Mouse (Mus musculus): ENCODE measurements around the gene Slc22a5. TPM values are rescaled to one million over a fixed set of nuclear protein-coding genes. Genes with fewer than 3 reads are reported as not detected.
"Not testable (repeated sequence)": the region's sequence is repeated elsewhere in the genome, so short reads cannot be mapped to it uniquely, and the experiment has no call there.

The Slc22a5 gene
- polyA plus RNA-seq (2014; fragmentation: Nextera tagmentation; extraction: Ambion mirVana): 9.0 and 10.2 TPM in 2 replicates

GRCm38 (mm10) chr11:53891505-53892451, at the start of gene Slc22a5:
Gene Slc22a5 (minus strand): TSS chr11:53891660.
- peak within 1 kb of the TSS; percentile 61 for H3K4me3 ChIP-seq (ENCODE audit: low read depth, low read length)
- H3K4me2 ChIP-seq (ENCODE audit: low read depth, low read length): peak within 1 kb of the TSS; percentile 88
- peak within 1 kb of the TSS; percentile 76 for H3K27ac ChIP-seq (replicated peaks; ENCODE audit: low read depth, low read length)
- H3K4me1 ChIP-seq (ENCODE audit: control insufficient read depth, insufficient read depth, low read length): peaks cover 11% of the 10 kb centered on the region; the same call in 1 of the 2 replicates
- H3K36me3 ChIP-seq (ENCODE audit: control insufficient read depth, insufficient read depth, low read length): no peaks in the 10 kb centered on the region
- 6% methylated on average over 36 of the region's 63 CpGs for WGBS
- H3K9me3 ChIP-seq (ENCODE audit: control insufficient read depth, low read length): no peaks in the 10 kb centered on the region
- no peaks in the 10 kb centered on the region for H3K27me3 ChIP-seq (replicated peaks; ENCODE audit: control insufficient read depth, insufficient read depth, low read length)
- ATAC-seq (ENCODE audit: low read depth): peak; percentile 98
- peak; percentile 99 for DNase-seq (ENCODE audit: low spot score)
- peak within 1 kb of the TSS; percentile 76 for H3K9ac ChIP-seq (ENCODE audit: low read depth, low read length)

- WGBS: 80% methylated on average over 3 of the region's 4 CpGs
- not testable (repeated sequence) for H3K4me2 ChIP-seq (ENCODE audit: low read depth, low read length); H3K9me3 ChIP-seq (ENCODE audit: control insufficient read depth, low read length); H3K4me1 ChIP-seq (ENCODE audit: control insufficient read depth, insufficient read depth, low read length); ATAC-seq (ENCODE audit: low read depth); H3K4me3 ChIP-seq (ENCODE audit: low read depth, low read length); H3K9ac ChIP-seq (ENCODE audit: low read depth, low read length); H3K27me3 ChIP-seq (replicated peaks; ENCODE audit: control insufficient read depth, insufficient read depth, low read length); H3K36me3 ChIP-seq (ENCODE audit: control insufficient read depth, insufficient read depth, low read length); H3K27ac ChIP-seq (replicated peaks; ENCODE audit: low read depth, low read length); DNase-seq (ENCODE audit: low spot score)
These were observed 40.5 kb upstream of the Slc22a5 start for GRCm38 (mm10) chr11:53931944-53932318.

- WGBS: 30% methylated on average over 17 of the region's 17 CpGs
- no peaks in the 10 kb centered on the region for H3K9me3 ChIP-seq (ENCODE audit: control insufficient read depth, low read length)
- no peak overlapping the region for H3K4me2 ChIP-seq (ENCODE audit: low read depth, low read length)
- peak; percentile 63 for DNase-seq (ENCODE audit: low spot score)
- no peaks in the 10 kb centered on the region for H3K36me3 ChIP-seq (ENCODE audit: control insufficient read depth, insufficient read depth, low read length)
- H3K27ac ChIP-seq (replicated peaks; ENCODE audit: low read depth, low read length): no peak overlapping the region
- no peak overlapping the region for H3K4me3 ChIP-seq (ENCODE audit: low read depth, low read length)
- H3K9ac ChIP-seq (ENCODE audit: low read depth, low read length): no peak overlapping the region
- no peak for ATAC-seq (ENCODE audit: low read depth)
- no peaks in the 10 kb centered on the region for H3K4me1 ChIP-seq (ENCODE audit: control insufficient read depth, insufficient read depth, low read length)
- H3K27me3 ChIP-seq (replicated peaks; ENCODE audit: control insufficient read depth, insufficient read depth, low read length): no peaks in the 10 kb centered on the region
These were observed 39.9 kb upstream of the Slc22a5 start for GRCm38 (mm10) chr11:53931091-53931943.

- WGBS: 72% methylated on average over 3 of the region's 3 CpGs
- DNase-seq (ENCODE audit: low spot score) (no peak), ATAC-seq (ENCODE audit: low read depth) (no peak)
- H3K4me2 ChIP-seq (ENCODE audit: low read depth, low read length): no peak overlapping the region
- no peaks in the 10 kb centered on the region for H3K9me3 ChIP-seq (ENCODE audit: control insufficient read depth, low read length)
- H3K27me3 ChIP-seq (replicated peaks; ENCODE audit: control insufficient read depth, insufficient read depth, low read length): no peaks in the 10 kb centered on the region
- H3K9ac ChIP-seq (ENCODE audit: low read depth, low read length): no peak overlapping the region
- H3K4me1 ChIP-seq (ENCODE audit: control insufficient read depth, insufficient read depth, low read length): no peaks in the 10 kb centered on the region
- no peak overlapping the region for H3K4me3 ChIP-seq (ENCODE audit: low read depth, low read length)
- H3K36me3 ChIP-seq (ENCODE audit: control insufficient read depth, insufficient read depth, low read length): no peaks in the 10 kb centered on the region
- no peak overlapping the region for H3K27ac ChIP-seq (replicated peaks; ENCODE audit: low read depth, low read length)
These were observed 38.3 kb upstream of the Slc22a5 start for GRCm38 (mm10) chr11:53929741-53930140.

- no peaks in the 10 kb centered on the region for H3K27me3 ChIP-seq (replicated peaks; ENCODE audit: control insufficient read depth, insufficient read depth, low read length)
- H3K4me3 ChIP-seq (ENCODE audit: low read depth, low read length): no peak overlapping the region
- no peaks in the 10 kb centered on the region for H3K36me3 ChIP-seq (ENCODE audit: control insufficient read depth, insufficient read depth, low read length)
- ATAC-seq (ENCODE audit: low read depth) (no peak), DNase-seq (ENCODE audit: low spot score) (peak; percentile 16)
- H3K27ac ChIP-seq (replicated peaks; ENCODE audit: low read depth, low read length): no peak overlapping the region
- no peak overlapping the region for H3K4me2 ChIP-seq (ENCODE audit: low read depth, low read length)
- 59% methylated on average over 3 of the region's 3 CpGs for WGBS
- H3K9ac ChIP-seq (ENCODE audit: low read depth, low read length): no peak overlapping the region
- H3K9me3 ChIP-seq (ENCODE audit: control insufficient read depth, low read length): no peaks in the 10 kb centered on the region
- no peaks in the 10 kb centered on the region for H3K4me1 ChIP-seq (ENCODE audit: control insufficient read depth, insufficient read depth, low read length)
These were observed 37.1 kb upstream of the Slc22a5 start for GRCm38 (mm10) chr11:53928585-53928984.

DNA sequence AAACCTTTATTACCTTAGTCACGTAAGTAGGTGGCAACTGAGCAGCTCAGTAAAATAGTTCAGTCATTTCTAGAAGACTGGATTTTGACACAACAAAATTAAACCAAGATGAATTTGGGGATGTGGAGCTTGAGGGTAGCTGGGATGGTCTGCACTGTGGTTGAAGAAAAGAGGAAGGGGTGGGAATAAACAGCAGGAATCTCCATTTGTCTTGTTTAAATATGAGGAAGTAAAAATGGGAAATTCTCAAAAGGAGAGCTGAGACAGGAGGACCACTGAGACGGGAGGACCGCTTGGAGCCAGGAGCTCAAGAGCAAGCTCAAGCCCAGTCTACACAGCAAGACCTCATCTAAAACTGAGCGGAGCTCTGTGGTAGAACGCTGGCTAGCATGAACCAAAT, 34.8 kb upstream of the Slc22a5 start:
- ATAC-seq (ENCODE audit: low read depth) (no peak), DNase-seq (ENCODE audit: low spot score) (no peak)
- no peak overlapping the region for H3K27ac ChIP-seq (replicated peaks; ENCODE audit: low read depth, low read length)
- no peaks in the 10 kb centered on the region for H3K9me3 ChIP-seq (ENCODE audit: control insufficient read depth, low read length)
- 94% methylated on average over 5 of the region's 5 CpGs for WGBS
- no peaks in the 10 kb centered on the region for H3K36me3 ChIP-seq (ENCODE audit: control insufficient read depth, insufficient read depth, low read length)
- H3K9ac ChIP-seq (ENCODE audit: low read depth, low read length): no peak overlapping the region
- H3K4me1 ChIP-seq (ENCODE audit: control insufficient read depth, insufficient read depth, low read length): no peaks in the 10 kb centered on the region
- H3K4me3 ChIP-seq (ENCODE audit: low read depth, low read length): no peak overlapping the region
- H3K27me3 ChIP-seq (replicated peaks; ENCODE audit: control insufficient read depth, insufficient read depth, low read length): no peaks in the 10 kb centered on the region
- no peak overlapping the region for H3K4me2 ChIP-seq (ENCODE audit: low read depth, low read length)

GRCm38 (mm10) chr11:53918851-53919250, 27.4 kb upstream of the Slc22a5 start:
- Histone ChIP-seq H3K27me3 (replicated peaks; ENCODE audit: control insufficient read depth, insufficient read depth, low read length) (no peaks in the 10 kb centered on the region), H3K27ac (replicated peaks; ENCODE audit: low read depth, low read length) (no peak overlapping the region), H3K9me3 (ENCODE audit: control insufficient read depth, low read length) (no peaks in the 10 kb centered on the region), H3K4me3 (ENCODE audit: low read depth, low read length) (no peak overlapping the region), H3K36me3 (ENCODE audit: control insufficient read depth, insufficient read depth, low read length) (no peaks in the 10 kb centered on the region), H3K4me2 (ENCODE audit: low read depth, low read length) (no peak overlapping the region), H3K4me1 (ENCODE audit: control insufficient read depth, insufficient read depth, low read length) (no peaks in the 10 kb centered on the region), H3K9ac (ENCODE audit: low read depth, low read length) (no peak overlapping the region)
- DNase-seq (ENCODE audit: low spot score) (no peak), ATAC-seq (ENCODE audit: low read depth) (no peak)
- WGBS: 98% methylated on average over 4 of the region's 4 CpGs

GRCm38 (mm10) chr11:53911011-53911410, 19.6 kb upstream of the Slc22a5 start:
- DNase-seq (ENCODE audit: low spot score) (no peak), ATAC-seq (ENCODE audit: low read depth) (no peak)
- Histone ChIP-seq H3K27ac (replicated peaks; ENCODE audit: low read depth, low read length) (no peak overlapping the region), H3K9ac (ENCODE audit: low read depth, low read length) (no peak overlapping the region), H3K4me2 (ENCODE audit: low read depth, low read length) (no peak overlapping the region), H3K4me1 (ENCODE audit: control insufficient read depth, insufficient read depth, low read length) (no peaks in the 10 kb centered on the region), H3K9me3 (ENCODE audit: control insufficient read depth, low read length) (no peaks in the 10 kb centered on the region), H3K4me3 (ENCODE audit: low read depth, low read length) (no peak overlapping the region), H3K36me3 (ENCODE audit: control insufficient read depth, insufficient read depth, low read length) (no peaks in the 10 kb centered on the region), H3K27me3 (replicated peaks; ENCODE audit: control insufficient read depth, insufficient read depth, low read length) (no peaks in the 10 kb centered on the region)
- 72% methylated on average over 4 of the region's 4 CpGs for WGBS

Data from embryonic facial prominence, embryonic 14.5 days (tissue).